Mouse (Mus musculus): ENCODE data around the gene Lrrn2. TPM values are rescaled to one million over a fixed set of nuclear protein-coding genes. Genes with fewer than 3 reads are reported as not detected.

Lrrn2 gene
- total RNA-seq, 2 experiments from 2014 or later: 6.9 to 7.4 TPM

Small RNAs within 50 kb of the gene (microRNA-seq; reads per million reads assigned to microRNA genes)
- not detected for gene Gm44300

Other genes with a start within 250 kb of the Lrrn2 start
- 1 to 10 TPM; 1.6 to 2.0 TPM for gene Nfasc, start 138.5 kb upstream of the Lrrn2 start, total RNA-seq (2021)
- gene Mdm4, start 150.3 kb downstream of the Lrrn2 start, total RNA-seq (2021): 10 to 100 TPM; 59.0 to 76.0 TPM
- gene Pik3c2b, start 165.4 kb downstream of the Lrrn2 start, total RNA-seq (2021): 10 to 100 TPM; 41.7 to 47.7 TPM